Mouse (Mus musculus) layer of hippocampus, postnatal 14 days (tissue): ENCODE data around the gene Aldh6a1. TPM values are rescaled to one million over a fixed set of nuclear protein-coding genes. Genes with fewer than 3 reads are reported as not detected.

Experiments used
- DNase-seq, 2 experiments: peaks; one replicate each; pipeline ENCODE4 v3.0.0; 2021 to 2022; ENCODE audit warnings: low spot score in 2 of 2, mixed read lengths in 1 of 2
- total RNA-seq, 2 experiments: library from RNA; stranded (reverse); gene quantifications; 2 replicates each; pipeline ENCODE4 v1.2.3; 2021

The Aldh6a1 gene
- total RNA-seq, 2 experiments from 2014 or later, result 45.5 to 51.4 TPM

DNA sequence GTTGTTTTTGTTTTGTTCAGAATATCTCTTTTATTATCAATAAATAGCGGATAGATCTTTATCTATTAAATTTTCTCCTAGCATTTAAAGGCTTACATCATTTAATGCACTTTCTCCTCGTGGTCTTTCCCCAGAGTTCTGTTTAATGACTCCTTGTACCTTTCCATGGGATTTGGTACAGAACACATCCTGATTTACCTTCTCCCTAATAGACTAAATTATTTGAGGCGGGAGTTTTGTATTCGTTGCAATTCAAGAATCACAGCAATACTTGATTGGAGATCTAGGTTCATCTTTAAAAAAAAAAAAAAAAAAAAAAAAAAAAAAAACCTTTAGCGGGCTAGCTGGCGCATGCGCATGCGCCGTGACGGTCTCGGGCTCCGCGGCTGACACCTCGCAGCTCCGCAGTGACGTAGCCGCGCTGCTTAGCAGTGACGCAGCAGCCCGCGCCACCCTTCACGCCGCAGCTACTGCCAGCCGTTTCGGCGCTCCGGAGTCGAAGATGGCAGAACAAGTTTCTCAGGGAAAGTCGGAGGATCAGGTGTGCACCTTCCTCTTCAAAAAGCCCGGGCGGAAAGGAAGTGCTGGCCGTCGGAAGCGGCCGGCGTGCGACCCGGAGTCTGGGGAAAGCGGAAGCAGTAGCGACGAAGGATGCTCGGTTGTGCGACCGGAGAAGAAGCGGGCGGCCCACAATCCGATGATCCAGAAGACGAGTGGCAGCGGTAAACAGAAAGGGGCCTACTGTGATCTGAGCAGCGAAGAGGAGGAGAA is 33.8 kb downstream of the Aldh6a1 start, which contains the start of gene Rnf113a2:
Gene Rnf113a2, plus strand, starts transcription at position 363 of the 771 bp plus-strand sequence.
- peak; percentile 83 to 86 for DNase-seq

DNA sequence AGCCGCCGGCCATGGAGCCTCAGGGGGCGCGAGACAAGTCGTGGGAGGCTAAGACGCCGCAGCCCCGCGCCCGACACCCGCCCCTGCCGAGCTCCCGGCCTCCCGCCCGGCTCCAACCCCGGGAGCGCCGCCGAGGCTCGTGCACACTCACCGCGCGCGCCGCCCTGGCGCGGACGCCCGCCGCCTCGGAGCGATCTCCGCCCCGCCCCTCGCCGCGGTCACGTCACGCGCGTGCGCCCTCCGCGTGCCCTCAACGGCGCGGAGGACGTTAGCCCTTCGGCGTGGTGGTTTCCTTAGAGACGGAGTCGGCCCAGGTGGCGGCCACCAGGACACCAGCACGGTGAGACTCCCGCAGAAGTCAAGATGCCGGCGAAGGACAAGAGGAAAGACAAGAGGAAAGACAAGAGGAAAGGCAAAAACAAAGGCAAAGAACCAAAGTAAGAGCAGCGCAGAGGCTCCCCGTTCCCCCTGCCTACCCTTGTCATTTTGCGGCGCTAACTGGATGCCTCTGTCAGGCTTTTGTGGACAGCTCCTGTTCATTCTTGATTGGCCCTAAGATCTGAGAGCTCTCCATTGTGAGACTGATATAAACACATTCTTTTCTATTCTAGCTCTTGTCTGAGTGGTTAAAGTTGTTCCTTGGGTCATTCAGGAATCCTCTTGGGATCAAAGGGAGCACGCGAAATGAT is 41.8 kb downstream of the Aldh6a1 start, which contains the start of the genes Entpd5 and Bbof1:
Gene Entpd5, minus strand, starts transcription at position 211 of the 689 bp plus-strand sequence.
Gene Bbof1, plus strand, starts transcription at position 253 of the 689 bp plus-strand sequence.
- peak; percentile 85 to 90 for DNase-seq

DNA sequence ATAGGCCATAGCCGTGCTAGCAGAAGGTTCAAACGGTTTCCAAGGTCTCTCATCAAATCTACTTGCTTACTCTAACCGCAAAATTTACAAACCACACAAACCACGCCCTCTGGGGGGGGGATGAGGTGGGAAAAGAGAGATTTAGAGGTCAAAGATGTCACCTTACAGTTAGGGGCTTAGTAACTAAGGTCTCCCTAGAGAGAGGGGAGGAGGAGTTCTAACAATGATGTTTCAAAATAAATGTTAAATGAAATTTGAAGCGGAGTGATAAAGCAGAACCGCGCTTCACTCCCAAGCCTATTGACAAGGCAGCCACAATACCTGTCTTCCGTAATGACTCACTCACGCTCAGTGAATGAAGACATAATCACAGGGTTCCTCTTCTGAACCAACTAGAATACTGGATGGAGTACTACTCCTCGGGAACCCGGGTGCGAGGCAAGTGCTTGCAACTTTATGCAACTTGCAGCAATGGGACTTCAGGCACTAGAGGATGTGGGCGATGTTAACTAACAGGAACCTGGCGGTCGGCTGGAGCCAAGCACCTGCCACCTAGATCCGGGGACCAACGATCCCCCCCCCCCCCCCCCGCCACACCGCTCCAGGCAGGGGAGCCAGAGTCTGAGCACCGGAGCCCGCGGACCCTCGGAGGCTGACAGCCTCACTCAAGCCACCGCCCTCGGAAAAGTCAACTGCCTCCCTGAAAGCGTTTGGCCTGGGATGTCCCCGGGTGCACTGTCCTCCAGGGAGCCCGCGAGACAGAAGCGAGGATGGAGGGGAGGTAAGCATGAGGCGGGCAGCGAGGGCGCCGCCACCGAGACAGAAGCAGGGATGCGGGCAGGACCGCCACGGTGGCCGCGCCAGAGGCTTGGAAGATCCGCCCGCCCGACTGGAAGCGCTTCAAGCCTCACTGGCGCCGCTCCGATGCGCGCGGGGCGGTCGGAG is 42.7 kb downstream of the Aldh6a1 start:
- peak in 1 of 2 experiments; percentile 8 for DNase-seq

DNA sequence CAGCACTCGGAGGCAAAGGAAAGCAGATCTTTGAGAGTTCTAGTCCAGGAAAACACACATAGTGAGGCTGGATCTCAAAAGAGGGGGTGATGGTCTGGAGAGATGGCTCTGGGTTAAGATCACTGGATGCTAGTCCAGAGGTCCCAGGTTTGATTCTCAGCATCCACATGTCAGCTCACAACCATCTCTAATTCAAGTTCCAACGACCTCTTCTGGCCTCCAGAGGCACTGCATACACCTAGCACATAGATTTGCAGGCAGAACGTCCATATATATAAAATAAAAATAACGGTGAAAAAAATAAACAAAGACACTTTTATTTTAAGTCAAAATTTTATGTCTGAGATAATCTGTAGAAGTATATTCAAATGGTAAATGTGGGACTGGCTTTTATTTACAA is 43.5 kb downstream of the Aldh6a1 start:
- DNase-seq, result no peak

DNA sequence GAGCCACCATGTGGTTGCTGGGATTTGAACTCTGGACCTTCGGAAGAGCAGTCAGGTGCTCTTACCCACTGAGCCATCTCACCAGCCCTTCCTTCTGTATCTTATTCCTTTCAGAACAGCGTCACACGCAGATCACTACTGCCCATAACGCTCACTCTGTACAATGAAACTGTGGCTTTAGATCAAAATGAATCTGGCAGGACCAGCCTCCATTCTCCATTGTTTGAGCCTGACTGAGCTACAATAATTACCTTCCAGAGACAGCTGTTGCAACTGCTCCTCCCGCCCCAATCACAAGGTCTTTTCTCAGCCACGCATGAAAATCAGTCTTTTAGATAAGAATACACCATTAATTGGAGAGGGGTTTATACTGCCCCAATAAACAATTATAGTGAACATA is 46.3 kb downstream of the Aldh6a1 start:
- no peak for DNase-seq

DNA sequence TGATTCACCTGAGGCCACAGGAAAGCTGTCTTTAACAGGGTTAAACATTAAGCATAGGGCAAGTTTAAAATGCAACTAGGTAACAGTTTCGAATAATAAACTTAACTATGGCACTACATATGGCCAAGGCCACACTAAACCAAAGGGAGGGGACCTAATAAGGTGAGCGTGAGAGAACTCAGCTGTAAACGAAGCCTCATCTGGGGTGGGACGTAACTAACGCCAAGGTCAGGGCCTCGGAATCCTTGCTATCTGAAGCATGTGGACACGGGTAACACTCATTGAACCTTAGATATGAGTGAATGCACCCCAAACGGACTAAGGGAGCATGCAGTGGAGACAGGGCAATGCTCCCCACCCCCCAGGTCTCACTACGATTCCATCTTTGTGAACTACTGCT is 47.9 kb downstream of the Aldh6a1 start:
- no peak for DNase-seq

DNA sequence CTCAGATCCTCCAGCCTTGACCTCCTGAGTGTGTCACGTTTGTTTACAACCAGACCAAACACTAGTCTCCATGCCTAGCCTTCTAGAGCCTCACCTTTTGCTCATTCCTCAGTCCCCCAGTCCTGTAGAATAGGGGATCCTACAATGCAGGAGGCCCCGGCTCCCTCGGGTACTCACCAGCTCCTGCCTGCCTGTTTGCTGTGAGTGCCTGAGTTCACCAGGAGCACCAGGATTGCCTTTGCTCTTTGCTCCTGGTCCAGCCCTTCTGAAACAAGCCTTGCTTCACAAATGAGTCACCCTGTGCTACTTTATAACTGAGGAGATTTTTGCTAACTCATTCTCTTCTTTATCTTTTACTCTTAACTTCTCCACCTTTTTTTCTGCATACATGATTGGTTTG is 50.2 kb downstream of the Aldh6a1 start:
- no peak for DNase-seq

DNA sequence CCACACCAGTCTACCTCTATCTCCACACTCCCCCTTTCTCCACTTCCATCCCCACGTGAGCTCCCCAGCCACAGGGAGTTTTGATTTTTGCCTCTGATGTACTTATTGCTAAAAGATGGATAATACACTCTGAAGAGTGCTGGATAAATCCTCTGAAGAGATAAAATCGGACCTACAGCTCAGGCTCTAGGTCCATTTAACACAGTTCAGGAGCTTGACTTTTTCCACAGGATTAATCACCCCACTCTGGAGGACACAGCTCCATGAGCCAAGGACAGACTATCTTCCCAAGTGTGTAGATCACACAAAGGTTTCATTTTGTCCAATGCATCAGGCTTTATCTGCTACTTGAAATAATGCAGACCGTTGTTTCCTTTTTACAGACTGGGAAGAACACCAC is 50.7 kb downstream of the Aldh6a1 start:
- DNase-seq, result no peak

DNA sequence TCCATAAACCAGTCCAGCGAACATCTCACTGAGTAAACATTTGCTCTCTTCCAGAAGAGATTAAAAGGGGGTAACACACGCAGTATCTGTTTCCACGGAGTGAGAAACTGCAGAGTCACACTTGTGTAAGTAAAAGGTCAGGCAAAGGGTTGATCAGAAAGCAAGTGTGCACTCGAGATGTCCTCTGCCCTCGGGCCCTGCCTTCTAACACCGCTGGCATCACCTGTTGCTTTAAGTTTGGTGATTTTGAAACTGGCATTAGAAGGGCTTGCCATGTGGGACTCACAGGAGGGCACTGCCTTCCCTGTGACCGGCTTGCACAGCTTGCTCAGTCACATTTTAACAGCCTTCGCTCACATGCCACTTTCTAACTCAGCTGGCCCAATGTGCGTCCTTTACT is 51.1 kb downstream of the Aldh6a1 start:
- DNase-seq, result no peak

DNA sequence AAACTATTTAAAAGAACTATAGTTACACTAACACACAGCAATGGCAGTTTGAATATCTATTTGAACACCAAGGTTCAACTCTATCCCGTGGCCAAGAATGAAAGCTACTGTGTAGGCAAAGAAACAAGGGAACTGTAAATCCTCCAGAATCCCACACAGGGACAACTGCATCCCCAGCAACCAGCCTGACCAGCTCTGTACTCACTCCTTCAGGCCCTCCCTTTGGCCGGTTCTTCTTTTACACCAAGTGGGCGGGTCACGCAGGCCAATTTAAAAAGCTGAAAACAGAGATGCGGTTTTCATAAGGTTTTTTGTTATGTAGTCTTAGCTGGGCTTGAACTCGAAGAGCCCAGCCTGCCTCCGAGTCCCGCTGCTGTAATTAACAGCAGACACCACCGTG is 51.7 kb downstream of the Aldh6a1 start:
- DNase-seq, result no peak

DNA sequence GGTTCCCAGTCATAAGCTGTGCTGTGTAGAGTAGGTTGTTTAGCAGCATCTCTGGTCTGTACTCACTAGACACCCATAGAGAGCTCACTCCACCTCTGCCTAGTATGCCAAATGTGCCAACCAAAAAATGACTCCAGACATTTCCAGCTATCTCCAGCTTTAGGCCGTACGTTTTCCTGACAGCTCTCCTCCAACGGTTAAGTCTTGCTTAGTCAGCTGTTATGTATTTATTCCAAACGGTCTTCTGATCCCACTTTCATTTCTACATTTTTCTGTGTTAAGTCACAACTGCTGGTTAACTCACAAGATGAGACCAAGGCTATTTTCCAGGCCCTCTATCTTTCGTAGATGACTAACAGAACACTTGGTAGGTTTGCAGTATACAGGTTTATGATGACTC is 52.2 kb downstream of the Aldh6a1 start:
- no peak for DNase-seq

DNA sequence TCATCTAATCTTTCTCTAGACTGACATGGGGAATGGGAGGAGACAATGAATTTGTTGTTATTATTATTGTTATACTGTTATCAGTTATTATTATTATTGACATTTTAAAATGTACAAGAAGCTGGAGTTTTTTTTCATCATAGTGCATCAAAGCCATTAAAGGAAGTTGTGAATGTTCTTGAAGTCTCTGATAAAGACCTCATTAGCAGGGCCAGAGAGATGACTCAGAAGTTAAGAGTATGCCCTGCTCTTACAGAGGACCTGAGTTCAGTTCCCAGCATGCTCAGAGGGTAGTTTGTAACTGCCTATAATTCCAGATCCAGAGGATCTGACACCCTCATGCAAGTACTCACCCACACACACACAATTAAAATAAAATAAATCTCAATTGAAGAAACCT is 53.1 kb downstream of the Aldh6a1 start:
- no peak for DNase-seq

DNA sequence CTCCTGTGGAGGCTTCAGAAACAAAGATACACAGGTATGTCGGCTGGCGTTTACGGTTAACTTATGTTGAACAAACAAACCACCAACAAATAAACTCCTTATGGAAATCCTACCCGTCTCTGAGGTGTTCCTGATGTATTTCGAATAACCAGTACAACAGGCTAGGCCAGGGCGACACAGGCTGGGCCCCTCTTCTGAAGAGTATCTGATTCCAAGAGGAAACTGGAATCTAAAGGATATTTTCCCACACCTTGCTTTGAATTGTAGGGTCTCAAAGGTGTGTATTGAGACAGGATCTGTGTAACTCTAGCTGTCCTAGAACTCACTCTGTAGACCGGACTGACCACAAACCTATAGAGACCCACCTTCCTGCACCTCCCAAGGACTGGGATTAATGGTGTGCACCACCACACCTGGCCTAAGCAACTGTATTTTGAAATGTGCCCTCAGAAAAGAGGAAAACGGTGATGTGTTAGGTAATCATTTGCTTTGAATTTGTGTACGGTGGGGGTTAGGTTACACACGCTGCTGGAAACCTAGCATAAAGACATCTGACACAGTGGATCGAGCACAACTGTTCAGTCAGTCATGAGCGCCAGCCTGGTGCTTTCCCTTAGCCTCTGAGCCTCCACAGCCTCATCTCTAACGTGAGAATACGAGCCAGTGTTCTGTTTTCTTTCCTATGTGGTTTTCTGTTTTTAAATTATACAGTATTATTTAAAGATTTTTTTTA is 53.7 kb downstream of the Aldh6a1 start:
- no peak for DNase-seq

DNA sequence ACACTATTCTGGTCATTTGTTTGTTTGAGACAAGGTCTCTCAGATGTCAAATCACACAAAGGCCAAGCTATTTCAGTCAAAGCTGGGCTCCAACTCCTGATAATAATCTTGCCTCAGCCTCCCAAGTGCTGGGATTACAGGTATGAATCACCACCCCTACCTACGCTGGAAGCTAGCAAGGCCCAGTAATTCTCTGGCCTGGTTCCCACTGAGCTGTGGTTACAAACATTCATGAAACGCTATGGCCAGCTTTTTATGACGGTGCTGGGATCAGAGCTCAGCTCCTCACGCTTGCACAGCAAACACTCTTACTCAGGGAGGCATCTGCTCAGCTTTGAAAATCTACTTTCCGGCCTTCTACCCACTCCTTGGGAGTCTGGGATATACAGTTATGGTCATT is 57.0 kb downstream of the Aldh6a1 start:
- DNase-seq, result no peak

DNA sequence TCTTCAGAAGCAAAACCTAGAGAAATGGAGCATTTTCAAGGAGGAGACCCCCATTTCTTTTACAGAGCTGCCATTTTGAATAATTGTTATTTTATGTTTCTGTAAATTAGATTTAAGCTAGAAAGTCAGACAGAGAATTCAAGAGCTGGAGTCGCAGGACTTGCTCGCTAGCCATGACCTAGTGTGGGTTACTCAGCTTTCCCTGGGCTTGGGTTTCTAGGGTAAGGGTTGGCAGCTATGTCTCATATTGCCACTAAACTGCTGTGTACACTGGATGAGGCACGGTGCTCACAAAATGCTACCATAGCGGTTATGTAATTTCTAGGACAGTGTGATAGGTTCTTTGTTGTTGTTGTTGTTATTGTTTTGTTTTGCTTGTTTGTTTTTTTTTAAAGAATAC is 58.1 kb downstream of the Aldh6a1 start:
- DNase-seq, result no peak

DNA sequence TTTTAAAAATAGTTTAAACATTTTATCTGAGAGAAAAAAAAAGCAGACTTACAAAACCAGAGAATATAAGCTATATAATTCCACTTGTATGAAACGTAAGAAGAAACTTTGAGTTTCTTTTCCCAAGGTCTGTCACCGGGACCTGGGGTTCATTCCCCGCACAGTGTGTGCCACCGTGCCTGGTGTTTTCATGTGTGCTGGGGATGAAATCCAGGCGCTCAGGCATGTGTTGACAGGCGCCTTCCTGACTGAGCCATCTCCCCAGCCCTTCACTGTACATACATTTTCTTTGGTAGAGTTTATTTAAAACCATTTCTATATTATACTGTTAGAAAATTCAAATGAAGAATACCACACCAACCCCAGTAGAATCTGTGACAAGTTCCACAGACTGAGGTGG is 60.5 kb downstream of the Aldh6a1 start:
- DNase-seq, result no peak

DNA sequence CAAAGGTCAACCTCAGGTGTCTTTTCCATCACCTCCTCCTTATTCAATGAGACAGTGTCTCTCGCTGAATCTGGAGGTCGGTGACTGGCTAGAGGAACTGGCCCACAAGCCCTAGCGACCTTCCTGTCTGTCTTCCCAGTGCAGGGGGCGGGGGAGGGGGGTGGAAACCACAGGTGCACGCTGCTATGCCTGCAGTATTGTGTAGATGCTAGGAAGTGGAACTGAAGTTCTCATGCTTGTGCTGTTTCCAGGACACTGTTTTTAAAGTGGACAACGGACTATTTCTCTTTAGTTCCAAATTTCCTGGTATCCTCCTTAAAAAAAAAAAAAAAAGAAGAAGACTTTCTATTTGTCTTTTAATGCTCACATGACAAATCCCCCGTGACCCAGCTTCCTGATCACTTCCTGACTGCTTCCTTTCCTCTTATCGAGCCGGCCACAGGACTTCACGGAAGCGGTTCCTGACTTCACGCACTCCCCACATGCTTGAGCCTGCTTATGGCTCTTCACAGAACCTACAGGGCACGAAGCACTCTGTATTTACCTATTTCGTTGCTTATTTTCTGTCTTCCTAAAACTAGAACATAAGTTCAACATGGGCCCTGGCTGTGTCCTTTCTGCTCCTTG is 61.9 kb downstream of the Aldh6a1 start:
- no peak for DNase-seq

DNA sequence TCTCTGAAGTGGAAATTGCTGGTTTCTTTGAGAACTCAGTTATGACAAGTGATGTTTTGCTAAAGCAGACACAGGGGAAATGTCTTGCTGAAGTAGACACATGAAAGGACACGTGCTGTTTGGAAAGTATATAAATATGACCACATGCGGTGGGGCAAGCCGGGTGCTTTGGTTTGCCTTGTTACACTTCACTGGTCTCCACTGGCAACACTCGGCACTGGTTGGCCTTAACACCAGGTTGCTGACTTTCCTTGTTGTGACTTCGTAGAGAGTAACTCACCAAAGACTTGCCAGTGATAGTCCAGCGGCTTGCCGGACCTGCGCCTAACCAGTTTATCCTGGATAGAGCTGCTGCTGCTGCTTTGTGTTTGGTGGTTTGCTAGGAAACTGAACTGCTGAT is 62.7 kb downstream of the Aldh6a1 start:
- DNase-seq, result no peak

DNA sequence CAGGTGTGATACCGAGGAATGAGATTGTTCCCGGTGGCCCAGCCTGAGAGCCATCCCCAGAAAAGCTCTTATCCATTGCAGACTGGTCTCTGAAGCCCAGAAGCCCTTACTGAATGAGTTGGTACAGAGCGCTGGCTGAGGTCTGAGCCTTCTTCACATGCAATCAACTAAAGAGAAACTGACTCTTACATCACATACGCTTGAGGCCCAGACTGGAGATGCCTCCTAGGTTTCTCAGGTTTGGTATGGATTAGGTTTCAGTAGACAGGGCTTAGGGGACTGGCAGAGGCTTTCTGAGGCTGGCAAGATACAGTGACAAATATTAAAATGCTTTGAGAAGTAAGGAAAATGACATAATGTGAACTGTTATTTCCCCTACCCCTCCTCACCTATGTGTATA is 65.4 kb downstream of the Aldh6a1 start:
- DNase-seq, result no peak

DNA sequence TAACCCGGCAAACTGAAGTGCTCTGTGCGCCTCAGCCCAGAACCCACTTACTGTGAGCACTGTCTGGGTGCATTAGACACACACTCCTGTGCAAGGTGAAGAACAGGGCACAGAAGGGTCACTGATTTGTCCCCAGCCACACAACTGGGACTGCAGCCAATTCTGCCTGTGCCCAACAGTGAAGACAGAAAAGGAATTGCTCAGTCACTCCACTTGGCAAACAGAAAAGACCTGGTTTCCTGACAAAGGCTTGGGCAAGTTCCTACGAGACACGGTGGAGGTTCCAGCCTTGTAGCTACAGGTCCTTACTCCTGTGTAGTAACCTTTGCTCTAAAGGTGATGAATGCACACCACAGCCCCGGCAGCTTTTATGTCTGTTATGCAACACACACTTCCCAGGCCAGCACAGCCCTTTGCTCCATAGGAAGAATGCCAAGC is 66.1 kb downstream of the Aldh6a1 start:
- peak in 1 of 2 experiments; percentile 5 for DNase-seq
